Mouse (Mus musculus) bone marrow macrophage, adult 2 months (primary cell): ENCODE results near the gene Gm9376. TPM values are rescaled to one million over a fixed set of nuclear protein-coding genes. Genes with fewer than 3 reads are reported as not detected.

Experiments
- H3K27ac ChIP-seq: 2 replicates; pipeline ENCODE4 v1.5.1; 2012; ENCODE audit warnings: low read depth, low read length; ENCODE audit not compliant: insufficient read depth
- H3K4me1 ChIP-seq: 2 replicates; pipeline ENCODE4 v1.6.1; 2012; ENCODE audit warnings: low read length; ENCODE audit not compliant: control insufficient read depth, insufficient read depth
- H3K4me3 ChIP-seq: 2 replicates; pipeline ENCODE4 v1.5.1; 2012; ENCODE audit warnings: mild to moderate bottlenecking, low read length, moderate library complexity; ENCODE audit not compliant: insufficient read depth
- CTCF ChIP-seq: IDR thresholded peaks from 2 replicates; pipeline ENCODE4 v1.5.1; 2012; ENCODE audit warnings: low read depth, mild to moderate bottlenecking, low read length, moderate library complexity
- POLR2A ChIP-seq: IDR thresholded peaks from 2 replicates; pipeline ENCODE4 v1.6.1; 2012; ENCODE audit warnings: mild to moderate bottlenecking, low read depth, low read length, borderline replicate concordance
- polyA plus RNA-seq: library from polyadenylated mRNA; stranded (reverse); fragments of >200 nt; gene quantifications from 2 replicates; pipeline ENCODE4 v1.2.4, GENCODE M21; 2012; ENCODE audit not compliant: missing spikeins, insufficient read depth, insufficient read length

Gm9376 gene
- polyA plus RNA-seq, 1 experiment: not detected

DNA sequence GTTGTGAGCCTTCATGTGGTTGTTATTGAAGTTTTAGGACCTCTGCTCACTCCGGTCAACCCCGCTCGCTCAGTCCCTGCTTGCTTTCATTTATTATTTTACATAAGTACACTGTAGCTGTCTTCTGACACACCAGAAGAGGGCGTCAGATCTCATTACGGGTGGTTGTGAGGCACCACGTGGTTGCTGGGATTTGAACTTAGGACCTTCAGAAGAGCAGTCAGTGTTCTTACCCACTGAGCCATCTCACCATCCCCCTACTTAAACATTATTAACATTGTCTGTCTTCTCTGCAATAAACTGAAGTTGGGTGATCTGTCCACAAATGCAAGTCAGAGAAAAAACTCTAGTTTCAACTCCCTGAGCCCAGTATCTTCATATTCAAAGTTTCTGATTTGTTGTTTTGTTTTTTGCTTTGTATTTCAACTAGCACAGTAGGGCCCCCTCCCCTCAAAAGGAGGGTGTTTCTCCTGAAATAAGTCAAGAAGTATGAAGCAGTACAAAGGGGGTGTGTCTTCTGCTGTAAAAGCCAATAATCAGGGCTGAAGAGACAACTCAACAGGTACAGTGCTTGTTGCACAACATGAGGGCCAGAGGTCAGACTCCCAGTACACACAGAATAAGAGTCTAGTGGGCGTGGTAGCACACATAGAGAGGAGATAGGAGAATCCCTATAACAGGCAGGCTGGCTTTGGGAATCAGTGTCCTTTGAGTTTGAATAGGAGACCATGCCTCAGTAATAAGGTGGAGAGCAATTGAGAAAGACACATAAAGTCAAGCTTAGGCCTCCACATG is 11.1 kb downstream of the Gm9376 start:
- H3K4me3 ChIP-seq: no peak overlapping the region
- H3K27ac ChIP-seq: no peak overlapping the region
- no peaks in the 10 kb centered on the region for H3K4me1 ChIP-seq
- TF ChIP-seq CTCF: no peak
- no peak for TF ChIP-seq POLR2A

- TF ChIP-seq POLR2A (no peak), CTCF (no peak)
- no peak overlapping the region for H3K4me3 ChIP-seq
- H3K4me1 ChIP-seq: no peaks in the 10 kb centered on the region
- H3K27ac ChIP-seq: no peak overlapping the region
These were observed 15.5 kb downstream of the Gm9376 start for GRCm38 (mm10) chr14:118282272-118282671.

- TF ChIP-seq POLR2A: no peak
- no peak for TF ChIP-seq CTCF
- Histone ChIP-seq H3K4me3 (no peak overlapping the region), H3K27ac (no peak overlapping the region), H3K4me1 (no peaks in the 10 kb centered on the region)
These were observed 16.2 kb downstream of the Gm9376 start for GRCm38 (mm10) chr14:118282917-118283316.

DNA sequence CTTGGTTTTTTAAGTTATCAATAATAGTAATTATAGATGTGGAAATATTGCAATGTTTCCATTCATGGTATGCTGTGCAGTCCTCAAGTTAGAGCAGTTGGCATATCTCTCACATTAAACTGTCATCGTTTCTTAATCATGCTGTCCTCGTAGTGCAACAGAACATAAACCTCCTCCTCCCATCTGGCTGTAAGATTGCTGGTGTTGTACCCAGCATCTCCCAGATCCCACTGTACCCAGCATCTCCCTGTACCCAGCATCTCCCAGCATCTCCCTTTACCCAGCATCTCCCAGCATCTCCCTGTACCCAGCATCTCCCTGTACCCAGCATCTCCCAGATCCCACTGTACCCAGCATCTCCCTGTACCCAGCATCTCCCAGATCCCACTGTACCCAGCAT is 19.3 kb downstream of the Gm9376 start:
- H3K27ac ChIP-seq: no peak overlapping the region
- no peak for TF ChIP-seq POLR2A
- no peak for TF ChIP-seq CTCF
- no peaks in the 10 kb centered on the region for H3K4me1 ChIP-seq
- H3K4me3 ChIP-seq: no peak overlapping the region

DNA sequence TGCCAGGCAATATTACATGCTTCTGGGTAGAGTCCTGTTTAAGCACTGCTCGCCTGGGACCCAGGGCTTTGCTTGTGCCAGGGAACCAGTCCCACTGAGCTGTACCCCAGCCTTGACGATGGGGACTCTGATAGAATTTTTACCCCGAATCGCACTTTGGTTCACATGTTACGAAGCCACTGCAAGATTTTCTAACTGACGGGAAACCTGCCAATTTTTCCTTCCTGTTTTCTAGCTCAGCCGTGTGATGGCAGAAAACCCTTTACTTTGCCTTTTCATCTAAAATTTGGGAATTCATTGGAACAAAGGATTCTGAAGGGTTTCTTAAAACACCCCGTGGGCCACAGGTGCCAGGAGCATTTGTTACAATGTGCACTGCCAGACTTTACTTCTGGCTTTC is 22.4 kb downstream of the Gm9376 start:
- Histone ChIP-seq H3K4me3 (no peak overlapping the region), H3K4me1 (no peaks in the 10 kb centered on the region), H3K27ac (no peak overlapping the region)
- TF ChIP-seq CTCF (no peak), POLR2A (no peak)

- TF ChIP-seq CTCF: no peak
- TF ChIP-seq POLR2A: no peak
- Histone ChIP-seq H3K27ac (no peak overlapping the region), H3K4me1 (no peaks in the 10 kb centered on the region), H3K4me3 (no peak overlapping the region)
These were observed 23.2 kb downstream of the Gm9376 start for GRCm38 (mm10) chr14:118290009-118290408.

GRCm38 (mm10) chr14:118302606-118303005 is 35.8 kb downstream of the Gm9376 start:
- H3K4me3 ChIP-seq: no peak overlapping the region

GRCm38 (mm10) chr14:118304560-118304959 is 37.8 kb downstream of the Gm9376 start:
- H3K27ac ChIP-seq: no peak overlapping the region
- TF ChIP-seq POLR2A (no peak), CTCF (no peak)
- no peak overlapping the region for H3K4me3 ChIP-seq
- H3K4me1 ChIP-seq: no peaks in the 10 kb centered on the region

More at GRCm38 (mm10) chr14:118302606-118303005, 35.8 kb downstream of the Gm9376 start:
- no peaks in the 10 kb centered on the region for H3K4me1 ChIP-seq
- TF ChIP-seq POLR2A (no peak), CTCF (no peak)
- no peak overlapping the region for H3K27ac ChIP-seq

- no peak overlapping the region for H3K4me3 ChIP-seq
- no peak for TF ChIP-seq CTCF
- no peak for TF ChIP-seq POLR2A
These were observed 39.2 kb downstream of the Gm9376 start for GRCm38 (mm10) chr14:118305951-118306350.

DNA sequence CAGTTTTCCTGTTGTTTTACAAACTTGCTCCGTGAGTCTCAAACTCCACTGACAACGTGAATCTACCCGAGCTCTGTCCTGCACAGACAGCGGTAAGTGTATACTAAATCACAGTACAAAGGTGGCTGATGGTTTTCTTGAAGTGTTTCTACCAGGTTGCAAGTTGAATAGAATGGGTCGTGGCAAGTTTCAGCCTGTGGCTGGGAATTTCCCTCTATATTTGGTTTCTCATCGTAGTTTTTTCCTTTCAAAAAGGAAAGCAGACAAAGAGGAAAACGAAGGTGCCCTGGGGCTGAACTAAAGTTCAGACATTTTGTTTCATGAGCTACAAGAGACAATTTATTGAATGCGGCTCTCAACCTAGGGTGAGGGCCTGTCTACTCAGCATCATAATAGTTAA is 40.3 kb downstream of the Gm9376 start:
- no peak overlapping the region for H3K27ac ChIP-seq
- no peaks in the 10 kb centered on the region for H3K4me1 ChIP-seq
- TF ChIP-seq POLR2A: no peak
- TF ChIP-seq CTCF: no peak
- H3K4me3 ChIP-seq: no peak overlapping the region

More at GRCm38 (mm10) chr14:118305951-118306350, 39.2 kb downstream of the Gm9376 start:
- Histone ChIP-seq H3K27ac (no peak overlapping the region), H3K4me1 (no peaks in the 10 kb centered on the region)

GRCm38 (mm10) chr14:118311703-118312102 is 44.9 kb downstream of the Gm9376 start:
- no peaks in the 10 kb centered on the region for H3K4me1 ChIP-seq
- H3K4me3 ChIP-seq: no peak overlapping the region
- H3K27ac ChIP-seq: no peak overlapping the region
- no peak for TF ChIP-seq CTCF
- no peak for TF ChIP-seq POLR2A
